Mouse (Mus musculus) cerebellum, adult 11 months (tissue): ENCODE results near the gene Emc8.
"Not testable (repeated sequence)": the region's sequence is repeated elsewhere in the genome, so short reads cannot be mapped to it uniquely, and the experiment has no call there.

Source experiments
- DNase-seq: peaks from one replicate; pipeline ENCODE4 v3.0.0; 2022

Emc8 gene

DNA sequence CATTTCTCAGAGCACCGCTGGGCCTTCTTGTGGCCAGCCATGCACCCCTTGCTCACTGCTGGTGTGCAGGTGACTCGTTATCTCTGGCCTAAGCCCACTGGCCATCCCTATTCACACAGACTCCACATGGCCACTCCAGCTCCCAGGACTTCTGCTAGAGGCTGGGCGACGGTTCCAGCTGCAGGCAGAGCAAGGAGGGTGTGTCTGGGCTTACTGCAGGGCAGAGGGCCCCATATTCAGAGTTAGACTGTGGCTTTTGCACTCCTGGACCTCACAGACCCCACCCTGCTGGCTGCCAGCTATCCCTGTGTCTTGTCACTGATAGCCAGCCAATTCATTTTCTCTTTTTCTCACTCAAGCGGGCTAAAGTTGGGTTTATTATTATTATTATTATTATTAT, 15.7 kb upstream of the Emc8 start:
- DNase-seq, result no peak

DNA sequence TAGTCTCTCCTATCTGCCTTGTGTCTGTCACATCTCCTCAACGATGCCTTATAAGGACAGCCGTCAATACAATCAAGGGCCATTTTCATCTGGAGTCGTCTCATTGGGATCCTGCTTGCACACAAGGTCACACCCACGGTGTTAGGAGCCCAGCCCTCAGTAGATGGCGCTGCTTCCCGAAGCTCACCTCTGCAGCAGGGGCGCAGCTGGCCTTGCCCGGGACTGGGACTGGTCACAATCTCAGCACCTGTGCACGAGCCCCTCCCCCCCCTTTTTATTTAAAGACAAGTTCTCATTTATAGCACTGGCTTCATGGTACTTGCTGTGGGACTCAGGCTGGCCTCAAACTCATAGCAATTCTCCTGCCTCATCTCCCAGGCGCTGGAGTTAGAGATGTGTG, 15.2 kb upstream of the Emc8 start:
- no peak for DNase-seq

DNA sequence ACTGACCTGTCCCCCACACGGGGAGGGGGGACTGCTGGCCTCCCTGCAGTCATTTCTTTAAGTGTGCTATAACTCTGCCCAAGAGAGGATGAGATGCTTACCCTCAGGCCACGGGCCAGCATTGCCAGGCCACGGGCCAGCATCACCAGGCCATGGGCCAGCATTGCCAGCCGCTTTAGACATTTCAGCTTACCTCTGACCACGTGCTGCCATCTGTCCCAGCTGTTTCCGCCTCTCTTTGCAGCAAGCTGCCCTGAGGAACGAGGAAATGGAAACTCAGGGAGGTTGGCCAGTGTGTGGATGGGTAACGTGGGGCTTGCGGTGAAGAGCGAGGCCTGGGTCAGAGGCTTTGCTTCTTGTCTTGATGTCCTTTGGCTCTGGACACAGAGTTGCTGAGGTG, 12.7 kb upstream of the Emc8 start:
- DNase-seq, result no peak

DNA sequence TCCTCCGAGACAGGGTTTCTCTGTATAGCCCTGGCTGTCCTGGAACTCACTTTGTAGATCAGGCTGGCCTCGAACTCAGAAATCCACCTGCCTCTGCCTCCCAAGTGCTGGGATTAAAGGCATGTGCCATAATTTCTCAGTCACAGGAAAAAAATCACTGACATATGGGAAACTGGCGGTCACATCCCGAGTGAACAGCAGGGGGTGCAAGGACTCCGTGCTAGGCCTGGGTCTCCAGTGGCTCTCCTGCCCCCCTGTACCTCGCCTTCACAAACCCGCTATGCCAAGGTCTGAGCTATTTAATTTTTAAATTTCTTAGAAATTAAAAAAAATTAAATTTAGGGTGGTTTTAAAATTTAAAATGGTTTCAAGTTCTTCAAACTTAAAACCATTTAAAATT, 12.0 kb upstream of the Emc8 start:
- DNase-seq, result not testable (repeated sequence)

DNA sequence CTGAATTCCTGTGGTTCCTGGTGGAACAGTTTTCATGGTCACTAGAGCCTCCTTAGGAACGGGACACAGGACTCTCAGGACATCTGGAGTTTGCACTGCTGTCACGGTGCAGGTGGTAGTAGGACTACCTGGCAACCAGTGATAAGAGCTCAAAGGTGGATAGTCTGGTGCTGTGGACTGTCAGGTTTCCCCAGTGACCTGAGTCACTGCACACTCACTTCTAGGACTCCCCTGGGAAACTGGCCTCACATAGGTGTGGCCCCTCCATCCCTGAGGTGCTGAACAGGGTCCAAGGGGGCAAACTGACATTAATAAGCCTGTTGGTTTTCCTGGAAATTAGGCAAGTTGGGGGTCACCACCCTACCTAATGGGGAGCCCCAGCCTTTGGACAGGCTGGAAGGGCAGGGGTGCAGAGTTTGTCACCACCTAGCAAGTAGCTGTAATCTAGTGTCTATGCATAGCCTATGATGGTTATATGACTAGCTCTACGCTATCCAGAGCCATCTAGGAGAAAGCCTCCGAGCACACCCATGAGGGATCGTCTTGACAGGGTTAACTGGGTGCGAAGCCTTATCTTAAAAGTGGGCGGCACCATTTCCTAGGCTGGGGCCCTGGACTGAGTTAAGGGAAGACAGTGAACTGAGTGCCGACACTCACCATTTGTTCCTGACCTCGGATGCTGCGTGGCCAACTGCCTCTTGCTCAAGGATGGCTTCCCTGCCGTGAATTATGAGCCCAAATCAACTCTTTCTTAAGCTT, 11.4 kb upstream of the Emc8 start:
- no peak for DNase-seq

DNA sequence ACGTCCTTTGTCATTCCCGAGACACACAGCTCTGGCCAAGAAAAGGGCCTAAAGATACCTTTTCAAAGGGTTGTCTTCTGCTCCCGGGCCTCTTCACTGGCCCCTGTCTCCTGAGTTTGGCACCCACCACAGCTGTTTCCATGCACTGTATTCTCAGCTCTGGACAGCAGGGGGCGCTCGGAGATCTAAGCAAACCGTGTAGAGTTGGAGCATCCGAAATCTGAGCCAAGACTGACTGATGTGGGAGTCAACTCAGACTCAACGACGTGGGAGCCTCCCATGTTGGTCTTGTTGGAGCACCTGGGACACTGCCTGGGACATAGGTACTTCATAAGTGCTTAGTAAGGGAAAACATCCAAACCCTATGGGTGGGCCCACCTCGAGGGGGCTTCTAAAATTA, 10.1 kb upstream of the Emc8 start:
- DNase-seq, result peak; percentile 64

DNA sequence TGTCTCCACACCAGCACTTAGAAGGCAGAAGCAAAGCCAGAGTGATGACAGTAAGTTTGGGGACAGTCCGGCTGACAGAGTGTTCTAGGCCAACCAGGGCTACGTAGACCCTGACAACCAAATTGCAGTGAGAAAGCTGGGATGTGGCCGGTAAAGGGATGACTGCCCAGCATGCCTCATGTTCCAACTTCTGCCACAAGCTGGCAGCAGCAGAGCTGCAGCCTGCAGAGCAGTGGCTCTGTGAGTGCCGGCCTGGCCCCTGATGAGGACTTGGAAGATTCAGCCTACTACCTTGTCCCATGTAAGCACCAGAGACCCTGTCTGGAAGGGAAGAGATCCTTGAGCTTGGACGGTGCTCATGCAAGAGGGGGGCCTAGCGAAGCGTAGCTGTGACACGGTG, 7.3 kb upstream of the Emc8 start:
- no peak for DNase-seq

DNA sequence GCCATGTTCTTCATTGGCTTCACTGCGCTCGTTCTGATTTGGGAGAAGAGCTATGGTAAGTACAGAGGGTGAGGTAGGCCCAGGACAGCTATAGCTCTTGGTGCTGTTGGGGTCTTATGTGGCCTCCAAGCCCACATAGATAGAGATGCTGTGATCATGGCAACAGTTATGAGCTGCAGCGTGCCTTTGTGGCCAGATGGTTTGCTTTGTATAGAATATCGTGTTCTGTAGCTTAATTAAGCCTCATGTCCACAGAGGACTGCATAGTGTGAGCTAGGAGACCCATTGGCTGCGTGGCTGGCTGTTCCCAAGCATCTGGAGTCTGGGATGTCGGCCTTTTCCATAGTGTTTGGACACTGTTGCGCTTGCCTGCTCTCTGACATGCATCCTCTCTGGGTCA, 4.9 kb upstream of the Emc8 start:
- no peak for DNase-seq

DNA sequence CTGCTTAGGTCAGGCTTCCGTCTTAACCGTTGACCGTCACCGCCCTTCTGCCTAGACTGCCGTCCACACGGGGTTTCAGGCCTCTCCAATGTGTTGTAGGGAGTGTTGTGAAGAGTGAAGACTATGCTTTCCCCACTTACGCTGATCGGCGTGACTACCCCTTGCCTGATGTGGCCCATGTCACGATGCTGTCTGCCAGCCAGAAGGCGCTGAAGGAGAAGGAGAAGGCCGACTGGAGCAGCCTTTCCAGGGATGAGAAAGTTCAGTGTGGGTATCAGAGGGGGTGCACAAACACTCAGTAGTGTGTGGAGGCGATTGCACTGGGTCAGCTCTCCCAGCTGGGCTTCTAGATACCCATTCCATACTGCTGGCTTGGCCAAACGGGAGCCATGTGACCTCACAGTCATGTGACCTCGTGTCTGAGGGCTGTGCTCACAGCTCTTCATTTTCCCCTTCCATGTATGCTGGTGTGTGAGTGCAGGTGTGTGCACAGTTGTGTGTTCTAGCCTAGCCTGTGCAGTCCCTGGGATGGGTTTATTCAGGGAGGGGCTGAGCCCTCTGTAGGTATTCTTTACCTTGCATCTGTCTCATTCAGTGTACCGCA, 4.4 kb upstream of the Emc8 start:
- no peak for DNase-seq

DNA sequence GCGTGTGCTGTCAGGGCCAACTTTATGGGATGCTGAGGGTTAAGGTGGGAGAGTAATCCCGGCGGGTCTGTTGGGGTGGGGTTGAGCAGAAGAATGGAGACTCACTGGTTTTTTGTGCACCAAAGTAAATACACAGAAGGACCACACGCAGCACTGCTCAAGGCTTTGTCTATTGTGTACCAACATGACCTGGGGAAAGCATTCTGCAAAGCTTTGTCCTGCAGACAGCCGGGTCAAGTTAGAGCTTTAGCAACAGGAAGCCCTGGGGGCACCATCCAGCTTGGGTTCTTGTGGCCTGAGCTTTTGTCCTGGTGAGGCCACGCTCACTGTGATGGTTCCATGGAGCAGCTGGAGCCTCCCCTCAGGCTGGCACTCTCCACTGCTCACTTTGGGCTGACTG, 3.4 kb upstream of the Emc8 start:
- no peak for DNase-seq

DNA sequence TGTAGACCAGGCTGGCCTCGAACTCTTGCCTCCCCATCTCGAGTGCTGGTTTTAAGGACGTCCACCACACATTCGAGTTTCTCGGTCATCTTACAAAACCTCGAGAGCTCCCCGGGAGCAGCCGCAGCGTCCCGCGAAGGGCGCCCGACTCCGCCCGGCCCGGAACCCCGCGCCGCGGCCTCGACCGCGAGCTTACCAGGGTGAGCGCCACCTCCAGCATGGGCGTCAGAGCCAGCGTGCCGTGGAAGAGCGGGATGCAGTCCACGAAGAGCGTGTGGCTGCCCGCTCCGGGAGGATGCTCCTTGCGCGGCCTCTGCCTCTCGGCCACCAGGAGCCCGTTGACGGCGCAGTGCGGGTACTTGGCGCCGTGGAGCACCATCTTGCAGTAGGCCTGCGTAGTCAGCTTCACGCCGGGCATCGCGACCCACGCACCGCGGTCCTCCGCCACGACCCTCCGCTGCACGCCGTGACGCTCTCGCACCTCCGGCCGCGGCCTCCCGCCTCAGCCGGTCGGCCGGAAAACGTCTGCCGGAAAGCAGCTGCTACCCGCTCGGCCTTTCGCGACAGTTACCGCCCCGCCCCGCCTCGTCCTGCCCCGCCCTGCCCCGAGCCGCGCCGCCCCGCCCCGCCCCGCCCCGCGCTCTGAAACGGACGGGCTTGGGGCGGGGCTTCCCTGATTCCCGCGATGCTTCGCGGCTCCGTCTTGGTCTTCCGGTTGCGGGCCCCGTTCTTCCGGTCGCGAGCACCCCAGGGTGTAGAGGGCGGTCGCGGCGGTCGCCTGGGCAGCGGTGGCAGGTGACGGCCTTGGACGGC, 606 bp downstream of the Emc8 start, which contains the start of the genes Gm27021 and Cox4i1:
Gm27021 (minus strand) TSS at position 519 of the 813 bp plus-strand sequence.
Cox4i1 (plus strand) TSS at position 662 of the 813 bp plus-strand sequence.
- DNase-seq, result peak; percentile 92

DNA sequence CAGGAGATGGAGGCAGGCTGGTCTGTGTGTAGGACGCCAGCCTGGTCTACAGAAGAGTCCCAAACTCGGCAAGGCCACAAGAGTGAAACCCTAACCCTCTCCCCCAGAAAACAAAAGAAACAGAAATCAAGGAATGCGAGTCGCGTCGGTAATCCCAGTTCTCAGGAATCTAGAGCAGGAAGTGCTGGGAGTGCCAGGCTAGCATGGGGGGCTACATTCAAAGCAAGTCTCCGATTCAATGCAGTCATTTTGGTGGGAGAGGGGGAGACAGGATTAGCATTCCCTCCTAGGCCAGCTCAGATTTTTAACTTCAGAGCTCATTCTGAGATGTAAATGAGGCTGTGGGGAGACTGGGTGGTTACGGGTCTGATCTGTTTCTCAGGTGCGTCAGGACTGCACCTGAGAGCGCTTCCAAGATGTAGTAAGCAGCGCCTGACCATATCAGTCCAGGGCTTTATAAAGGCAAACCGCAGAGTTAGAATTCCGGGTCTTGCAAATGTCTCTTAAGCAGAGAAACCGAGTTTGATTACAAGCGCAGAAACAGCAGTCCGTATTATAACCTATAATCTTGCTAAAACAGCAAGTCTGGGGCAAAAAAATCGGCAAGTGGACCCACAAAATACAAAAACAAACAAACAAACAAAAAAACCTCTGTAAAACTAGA, 1.4 kb downstream of the Emc8 start:
- DNase-seq, result no peak

DNA sequence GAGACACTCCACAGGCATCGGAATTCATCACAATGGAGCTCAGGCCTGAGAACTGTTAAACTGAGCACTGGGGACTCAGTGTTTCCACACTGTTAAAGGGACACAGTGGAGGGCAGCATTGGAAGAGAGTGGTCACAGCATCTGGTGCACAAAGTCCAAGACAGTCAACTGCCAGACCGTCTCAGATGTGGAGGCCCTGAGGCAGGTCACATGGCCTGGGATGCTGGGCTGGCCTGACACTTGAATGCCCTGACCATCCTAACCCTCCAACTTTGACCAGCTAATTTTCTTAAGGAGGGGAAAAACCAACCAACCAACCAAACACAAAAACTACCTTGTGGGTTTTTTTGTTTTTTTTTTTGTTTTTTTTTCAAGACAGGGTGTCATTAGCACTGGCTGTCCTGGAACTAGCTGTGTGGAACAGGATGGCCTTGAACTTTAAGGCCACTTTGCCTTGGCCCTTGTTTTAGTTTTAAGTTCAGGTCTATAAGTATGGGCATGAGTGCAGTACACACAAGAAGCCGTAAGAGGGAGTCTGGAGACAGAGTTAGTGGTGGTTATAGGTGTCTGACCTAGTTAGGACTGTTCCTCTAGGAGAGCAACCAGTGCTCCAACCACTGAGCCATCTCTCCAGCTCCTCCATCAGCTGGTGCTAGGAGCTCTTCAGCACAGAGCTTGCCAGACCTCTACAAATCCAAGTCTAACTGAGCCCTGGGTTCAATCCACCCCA, 2.5 kb downstream of the Emc8 start:
- DNase-seq, result no peak

DNA sequence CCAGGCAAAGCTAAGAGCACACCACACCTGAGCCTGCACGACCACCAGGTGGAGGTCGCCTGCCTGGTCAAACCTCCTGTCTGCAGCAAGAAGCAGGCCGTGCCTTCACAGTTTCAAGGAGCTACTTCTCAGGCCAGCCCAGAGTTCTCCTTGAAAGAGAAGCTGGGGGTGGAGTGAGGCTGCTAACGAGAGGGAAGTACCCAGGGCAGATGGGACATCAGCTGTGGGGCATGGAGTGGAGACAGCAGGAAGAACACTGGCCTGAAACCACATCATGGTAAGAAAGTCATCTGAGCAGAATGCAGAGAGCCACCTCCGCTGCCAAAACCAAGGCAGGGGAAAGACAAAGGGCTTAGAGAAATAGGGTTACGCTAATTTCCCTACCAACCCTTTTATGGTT, 3.8 kb downstream of the Emc8 start:
- no peak for DNase-seq

DNA sequence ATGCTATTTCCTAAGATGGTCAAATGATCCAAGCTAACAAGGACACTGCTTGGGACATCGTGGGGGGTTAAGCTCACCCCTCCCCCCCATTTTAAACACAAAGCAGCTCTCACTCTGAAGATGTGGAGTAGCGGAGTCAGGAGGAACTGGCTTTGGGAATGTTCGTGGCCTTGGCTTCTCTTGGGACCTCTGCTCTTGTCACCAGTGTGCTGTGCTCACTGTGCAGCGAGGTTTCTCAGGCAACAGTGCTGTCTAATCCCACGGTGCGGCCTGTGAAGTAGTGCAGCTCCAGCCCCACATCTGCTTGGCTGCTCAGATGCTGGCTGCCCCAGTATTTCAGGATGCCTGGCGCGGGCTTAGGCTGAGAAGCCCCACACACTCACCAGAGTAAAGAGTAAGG, 11.0 kb downstream of the Emc8 start:
- DNase-seq, result no peak

DNA sequence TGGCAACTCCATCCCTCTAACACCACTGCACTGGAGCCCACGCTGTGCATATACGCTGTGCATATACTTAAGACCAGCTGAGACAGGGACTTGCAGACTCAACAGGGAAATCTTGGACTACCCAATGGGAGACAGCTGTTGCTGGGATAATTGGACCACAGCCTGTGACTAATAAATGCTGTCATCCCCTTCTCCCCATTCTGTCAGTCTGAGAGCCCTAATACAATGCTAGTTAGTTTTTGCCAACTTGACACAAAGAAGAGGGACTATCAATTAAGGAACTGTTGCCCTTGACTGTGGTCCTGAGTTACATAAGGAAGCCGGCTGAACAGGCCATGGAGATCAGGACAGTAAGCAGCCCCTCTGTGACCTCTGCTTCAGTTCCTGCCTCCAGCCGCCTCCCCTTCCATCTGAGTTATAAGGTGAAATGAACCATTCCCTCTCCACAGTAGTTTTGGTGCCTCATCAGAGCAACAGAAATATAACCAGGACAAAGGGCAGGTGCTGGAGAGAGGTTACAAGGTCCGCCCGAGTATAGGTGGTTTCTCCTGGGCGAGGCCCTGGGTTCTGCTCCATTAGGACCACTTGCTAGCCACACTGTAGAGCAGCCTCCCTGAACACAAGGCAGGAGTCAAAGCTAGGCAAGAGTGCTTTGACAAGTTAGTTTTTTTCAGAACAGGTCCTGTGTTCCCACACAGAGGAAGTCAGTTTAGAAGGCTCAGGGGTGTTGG, 11.9 kb downstream of the Emc8 start:
- DNase-seq, result no peak

DNA sequence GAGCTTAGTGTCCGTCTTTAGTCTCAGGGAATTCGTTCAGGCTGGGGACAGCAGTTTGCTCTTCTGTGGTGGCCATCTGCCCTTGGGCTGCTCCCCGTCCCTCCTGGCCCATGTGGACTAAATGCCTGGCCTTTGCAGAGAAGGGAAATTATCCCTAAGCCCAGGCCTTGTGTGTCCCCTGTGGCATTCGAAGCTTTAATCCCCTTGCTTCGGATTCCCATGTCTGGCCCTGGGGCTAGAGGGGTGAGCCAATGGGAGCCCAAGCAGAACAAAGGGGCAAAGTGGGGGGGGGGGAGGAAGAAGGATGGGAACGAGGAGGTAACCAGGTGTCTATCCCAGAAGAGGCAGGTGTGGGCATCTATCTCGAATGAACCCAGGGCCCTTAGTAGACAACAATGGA, 20.8 kb downstream of the Emc8 start, which contains the start of gene 1190005I06Rik:
1190005I06Rik (minus strand) TSS at position 101 of the 400 bp plus-strand sequence.
- DNase-seq, result no peak

DNA sequence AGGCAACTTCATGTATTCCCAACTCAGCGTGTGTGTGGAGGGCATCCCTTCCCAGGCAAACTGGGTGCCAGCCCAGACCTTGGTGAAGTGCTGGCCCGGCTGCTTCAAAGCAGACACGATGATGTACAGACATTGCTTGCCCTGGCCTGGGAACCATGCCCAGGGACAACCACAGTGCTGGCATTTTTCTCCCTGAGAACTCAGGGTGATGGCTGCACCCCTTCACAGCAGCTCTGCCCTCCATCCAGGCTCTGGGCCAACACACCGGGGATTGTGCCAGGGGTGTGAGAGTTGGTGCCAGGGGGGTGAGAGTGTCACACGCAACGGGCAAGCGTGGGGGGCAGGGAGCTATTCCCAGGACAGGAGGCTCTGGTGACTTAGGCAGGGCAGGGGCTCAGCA, 23.7 kb downstream of the Emc8 start:
- peak; percentile 39 for DNase-seq

DNA sequence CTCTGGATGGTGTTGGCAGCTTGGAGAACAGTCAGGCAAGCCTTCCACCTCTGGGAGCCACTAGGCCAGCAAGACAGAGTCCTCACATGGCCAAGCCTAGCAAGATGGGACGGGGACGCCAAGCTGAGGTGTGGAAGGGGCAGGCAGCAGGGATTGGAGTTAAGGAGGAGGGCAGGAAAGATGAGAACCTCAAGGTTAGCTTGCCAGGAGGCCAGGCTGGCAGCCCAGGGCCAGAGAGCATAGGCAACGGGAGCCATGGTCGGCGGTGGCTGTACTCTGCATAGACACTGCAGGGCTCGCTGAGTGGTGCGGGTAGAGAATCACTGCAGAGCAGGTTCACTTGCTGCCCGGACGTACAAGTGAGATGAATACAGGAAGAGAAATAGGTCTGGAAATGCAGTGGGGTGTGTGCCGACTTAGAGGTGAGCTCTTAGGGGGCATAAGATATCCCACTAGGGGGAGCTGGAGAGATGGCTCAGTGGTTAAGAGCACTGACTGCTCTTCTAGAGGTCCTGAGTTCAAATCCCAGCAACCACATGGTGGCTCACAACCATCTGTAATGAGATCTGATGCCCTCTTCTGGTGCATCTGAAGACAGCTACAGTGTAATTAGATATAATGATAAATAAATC, 26.2 kb downstream of the Emc8 start:
- DNase-seq, result no peak

DNA sequence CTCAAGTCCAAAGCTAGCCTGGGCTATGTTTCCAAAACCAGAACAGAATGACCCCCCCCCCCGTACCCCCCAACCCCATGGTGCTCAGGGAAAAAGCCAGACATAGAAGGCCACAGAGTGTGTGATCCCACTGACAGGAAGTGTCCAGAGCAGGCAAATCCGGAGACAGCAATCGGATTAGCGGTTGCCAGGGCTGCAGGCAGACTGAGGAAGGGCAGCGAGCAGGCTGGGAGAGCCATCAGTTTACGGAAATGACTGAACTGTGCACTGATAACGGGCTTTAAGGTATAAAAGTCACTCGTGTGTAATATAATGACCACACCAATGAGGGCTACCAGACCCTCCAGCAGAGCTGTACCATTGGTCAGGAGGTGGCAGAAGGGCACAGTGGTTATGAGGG, 27.1 kb downstream of the Emc8 start:
- DNase-seq, result no peak

DNA sequence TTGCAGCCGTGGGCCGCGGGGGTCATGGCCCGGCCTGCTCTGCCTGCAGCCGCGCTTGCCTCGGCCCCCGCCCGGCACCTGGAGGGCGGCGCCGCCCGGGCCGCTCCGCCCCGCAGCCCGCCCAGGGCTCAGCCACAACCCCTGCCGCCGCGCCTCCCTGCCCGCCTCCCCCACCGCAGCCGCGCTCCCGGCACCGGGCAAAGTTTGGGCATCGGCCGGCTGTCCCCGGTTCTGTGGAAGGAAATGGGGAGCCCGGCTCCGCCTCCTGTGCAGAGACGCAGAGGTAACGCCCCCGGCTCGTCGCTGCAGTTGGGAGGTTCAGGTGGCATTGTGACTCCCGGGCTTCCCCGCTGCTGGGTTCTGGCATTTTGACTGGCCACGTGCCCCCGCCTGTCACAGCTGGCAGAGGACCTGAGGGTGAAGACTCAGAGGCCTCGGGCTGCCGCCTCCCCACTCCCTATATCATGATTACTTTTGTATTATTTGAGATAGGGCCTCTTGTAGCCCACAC, 34.0 kb downstream of the Emc8 start:
- DNase-seq, result peak; percentile 19
